ENCODE assay signal across 8 mouse cellular contexts in genomic region chr13:17695898-17696580, GRCm38 (mm10). TPM values are rescaled to one million over a fixed set of nuclear protein-coding genes. Genes with fewer than 3 reads are reported as not detected.
DNase-seq lines count a peak whose midpoint lies in the region; ATAC-seq and TF ChIP-seq lines count a peak whose summit lies in the region.

No protein-coding gene starts in this region.

- H3K79me2 ChIP-seq in C2C12 (ENCODE audit: control insufficient read depth, insufficient read depth), result peaks cover 59% of the 10 kb centered on the region

- peak overlapping the region; percentile 53 for H3K4me2 ChIP-seq in embryonic facial prominence, embryonic 15.5 days (replicated peaks)
- H3K4me2 ChIP-seq in liver, embryonic 11.5 days, result peak overlapping the region; percentile 71

- no peak for DNase-seq in heart, embryonic 10.5 days (ENCODE audit: low spot score)
- DNase-seq in heart, postnatal 25 days (ENCODE audit: low spot score), result no peak
- no peak for DNase-seq in liver, embryonic 11.5 days (ENCODE audit: low spot score)
- DNase-seq in urinary bladder, postnatal 25 days (ENCODE audit: low spot score), result no peak
- DNase-seq in cerebellum, adult 9-11 months, result no peak
- no peak for DNase-seq in cerebellum, adult 18-20 months

- intact Hi-C loops in heart, postnatal 25 days (cut with DNase I), result loop anchor here (2.0 to 10.0 kb wide), 4 partner anchors 109 to 1689 kb away; partner anchors contain the start of genes Cdk13, Rala and Yae1d1

- no peaks in the 10 kb centered on the region for H3K4me1 ChIP-seq in heart, embryonic 10.5 days
- H3K4me1 ChIP-seq in embryonic facial prominence, embryonic 15.5 days, result 0 out of 2 replicates have a peak, but pooled peaks cover 5% of the 10 kb centered on the region
- peaks cover 4% of the 10 kb centered on the region; the same call in 1 of the 2 replicates for H3K4me1 ChIP-seq in liver, embryonic 11.5 days (replicated peaks; ENCODE audit: control insufficient read depth, insufficient read depth, low read length)

- peak overlapping the region; percentile 89 for H3ac ChIP-seq in C2C12 (ENCODE audit: control insufficient read depth, insufficient read length, low read depth)

- no peak for TF ChIP-seq CTCF in C2C12 (IDR thresholded peaks at IDR 0.05; ENCODE audit: control insufficient read depth, insufficient read depth, insufficient read length)

- H3K4me3 ChIP-seq in heart, embryonic 10.5 days, result peak overlapping the region; percentile 80
- peak overlapping the region; percentile 69 for H3K4me3 ChIP-seq in C2C12 (ENCODE audit: insufficient read depth, poor library complexity, severe bottlenecking)
- peak overlapping the region; percentile 84 for H3K4me3 ChIP-seq in embryonic facial prominence, embryonic 15.5 days (replicated peaks)
- peak overlapping the region; percentile 83 for H3K4me3 ChIP-seq in liver, embryonic 11.5 days (ENCODE audit: low read depth, low read length)

- peak overlapping the region; percentile 85 for H3K9ac ChIP-seq in embryonic facial prominence, embryonic 15.5 days
- H3K9ac ChIP-seq in liver, embryonic 11.5 days (ENCODE audit: low read depth, low read length), result peak overlapping the region; percentile 95

- peak overlapping the region; percentile 95 for H3K27ac ChIP-seq in heart, embryonic 10.5 days
- H3K27ac ChIP-seq in embryonic facial prominence, embryonic 15.5 days (replicated peaks), result no peak overlapping the region
- H3K27ac ChIP-seq in liver, embryonic 11.5 days (ENCODE audit: low read depth, low read length), result peak overlapping the region; percentile 92

- H3K27me3 ChIP-seq in heart, embryonic 10.5 days (ENCODE audit: insufficient read depth, poor library complexity, severe bottlenecking), result no peaks in the 10 kb centered on the region
- H3K27me3 ChIP-seq in C2C12 (ENCODE audit: control insufficient read depth, insufficient read depth, insufficient read length), result no peaks in the 10 kb centered on the region
- no peaks in the 10 kb centered on the region for H3K27me3 ChIP-seq in embryonic facial prominence, embryonic 15.5 days
- H3K27me3 ChIP-seq in liver, embryonic 11.5 days (replicated peaks; ENCODE audit: control insufficient read depth, insufficient read depth, low read length), result no peaks in the 10 kb centered on the region

- 10% methylated on average over 7 of the region's 7 CpGs for WGBS in heart, embryonic 10.5 days
- 9% methylated on average over 7 of the region's 7 CpGs for WGBS in embryonic facial prominence, embryonic 15.5 days
- 8% methylated on average over 7 of the region's 7 CpGs for WGBS in liver, embryonic 11.5 days

- peaks cover 42% of the 10 kb centered on the region for H3K79me3 ChIP-seq in C2C12 (ENCODE audit: low read depth)

- no peaks in the 10 kb centered on the region for H3K36me3 ChIP-seq in heart, embryonic 10.5 days
- peaks cover 12% of the 10 kb centered on the region for H3K36me3 ChIP-seq in C2C12 (ENCODE audit: control insufficient read depth, insufficient read depth)
- peaks cover 4% of the 10 kb centered on the region; the same call in 1 of the 2 replicates for H3K36me3 ChIP-seq in embryonic facial prominence, embryonic 15.5 days
- H3K36me3 ChIP-seq in liver, embryonic 11.5 days (ENCODE audit: control insufficient read depth, insufficient read depth, low read length), result no peaks in the 10 kb centered on the region

- H3K9me3 ChIP-seq in heart, embryonic 10.5 days, result no peaks in the 10 kb centered on the region
- H3K9me3 ChIP-seq in embryonic facial prominence, embryonic 15.5 days (replicated peaks), result no peaks in the 10 kb centered on the region
- H3K9me3 ChIP-seq in liver, embryonic 11.5 days (ENCODE audit: control insufficient read depth, low read length), result no peaks in the 10 kb centered on the region

- ATAC-seq in embryonic facial prominence, embryonic 15.5 days (ENCODE audit: insufficient number of reproducible peaks, low FRiP score, low TSS enrichment, low read depth), result no peak
- ATAC-seq in liver, embryonic 11.5 days (replicated peaks; ENCODE audit: low FRiP score), result no peak

TF ChIP-seq in C2C12, 6 proteins besides CTCF, POLR2A, EP300 and RAD21:
- TF ChIP-seq MYOG (IDR thresholded peaks at IDR 0.05; ENCODE audit: control insufficient read depth, extremely low read depth, insufficient read length) (no peak), CEBPB (IDR thresholded peaks at IDR 0.05; ENCODE audit: low read depth) (no peak), USF1 (IDR thresholded peaks at IDR 0.05; ENCODE audit: low read depth) (no peak), MYOD1 (IDR thresholded peaks at IDR 0.05; ENCODE audit: control insufficient read depth, insufficient read length, low read depth) (no peak), FOSL1 (IDR thresholded peaks at IDR 0.05; ENCODE audit: insufficient read depth, low read length, poor library complexity, severe bottlenecking) (no peak), MAX (IDR thresholded peaks at IDR 0.05) (no peak)

RNA-seq across cellular contexts. Expression of gene Sugct, which starts 0.7 kb away (rescaled TPM):
- 4.2 and 4.3 TPM in 2 replicates for polyA plus RNA-seq in heart, embryonic 10.5 days (2016; fragmentation: Nextera tagmentation; extraction: Ambion mirVana)
- under 1 TPM; 0.61 to 0.96 TPM for total RNA-seq in heart, postnatal 25 days (2021)
- 0.42 TPM for polyA plus RNA-seq in C2C12 (2012; fragmentation: generic; extraction: Trizol)
- polyA plus RNA-seq in embryonic facial prominence, embryonic 15.5 days (2015; fragmentation: Nextera tagmentation; extraction: Ambion mirVana), result 4.0 and 5.1 TPM in 2 replicates
- polyA plus RNA-seq in liver, embryonic 11.5 days (2014; fragmentation: Nextera tagmentation; extraction: Ambion mirVana), result 2.6 and 2.8 TPM in 2 replicates

RNA-seq across cellular contexts. Expression of gene Mplkip, which starts 1.0 kb away (rescaled TPM):
- polyA plus RNA-seq in heart, embryonic 10.5 days (2016; fragmentation: Nextera tagmentation; extraction: Ambion mirVana), result 38.2 and 47.1 TPM in 2 replicates
- total RNA-seq in heart, postnatal 25 days (2021), result 1 to 10 TPM; 7.8 to 8.0 TPM
- 12.2 TPM for polyA plus RNA-seq in C2C12 (2012; fragmentation: generic; extraction: Trizol)
- 41.8 and 49.4 TPM in 2 replicates for polyA plus RNA-seq in embryonic facial prominence, embryonic 15.5 days (2015; fragmentation: Nextera tagmentation; extraction: Ambion mirVana)
- 55.7 and 63.6 TPM in 2 replicates for polyA plus RNA-seq in liver, embryonic 11.5 days (2014; fragmentation: Nextera tagmentation; extraction: Ambion mirVana)
